Mouse (Mus musculus) intestine, embryonic 16.5 days (tissue): ENCODE data around the gene Cap2. TPM values are rescaled to one million over a fixed set of nuclear protein-coding genes. Genes with fewer than 3 reads are reported as not detected.

Experiments
- polyA plus RNA-seq: library from polyadenylated mRNA; unstranded; fragments of >200 nt; fragmentation: Nextera tagmentation; extraction: Ambion mirVana; gene quantifications from 2 replicates; pipeline ENCODE4 v1.2.1, GENCODE M21; 2015

The Cap2 gene
- polyA plus RNA-seq, 1 experiment from 2014 or later = 10.7 TPM

Other genes with a start within 250 kb of the Cap2 start
- gene Stmnd1, start 228.1 kb upstream of the Cap2 start, polyA plus RNA-seq = 0.10 and 0.29 TPM in 2 replicates
- 1.0 and 1.5 TPM in 2 replicates for gene Rbm24, start 83.4 kb upstream of the Cap2 start, polyA plus RNA-seq
- gene Fam8a1, start 167.7 kb downstream of the Cap2 start, polyA plus RNA-seq = 4.6 and 5.9 TPM in 2 replicates
- 12.1 and 14.5 TPM in 2 replicates for gene Nup153, start 226.1 kb downstream of the Cap2 start, polyA plus RNA-seq